Mouse (Mus musculus): Measurements from ENCODE around the gene Sorcs1. TPM values are rescaled to one million over a fixed set of nuclear protein-coding genes. Genes with fewer than 3 reads are reported as not detected.
A peak's percentile ranks its signal among the peaks of the same experiment; 100 is the strongest.

Sorcs1 gene
- polyA plus RNA-seq (2011; ENCODE audit: insufficient read depth, insufficient read length, low read depth, missing spikeins): not detected in 2 replicates

GRCm38 (mm10) chr19:50677903-50678896, at the start of gene Sorcs1:
TSS of gene Sorcs1 (minus strand) at chr19:50678646.
- H3K9ac ChIP-seq (ENCODE audit: low read depth, poor library complexity, severe bottlenecking): peak within 1 kb of the TSS; percentile 37
- H3K27ac ChIP-seq (ENCODE audit: insufficient read depth, low read length): no peak within 1 kb of the TSS
- H3K4me1 ChIP-seq (ENCODE audit: control insufficient read depth, insufficient read depth, low read length): no peaks in the 10 kb centered on the region
- H3K9me3 ChIP-seq (replicated peaks; ENCODE audit: control insufficient read depth, insufficient read depth, low read length, poor library complexity, severe bottlenecking): no peaks in the 10 kb centered on the region
- no peaks in the 10 kb centered on the region for H3K36me3 ChIP-seq (ENCODE audit: control insufficient read depth, insufficient read depth, low read length, poor library complexity, severe bottlenecking)
- TF ChIP-seq EP300 (IDR thresholded peaks at IDR 0.05; ENCODE audit: insufficient read depth, low read depth, low read length) (no peak), POLR2A (IDR thresholded peaks at IDR 0.05; ENCODE audit: insufficient read depth, low read length) (no peak), CTCF (IDR thresholded peaks at IDR 0.05; ENCODE audit: low read depth, low read length) (no peak)
- H3K4me3 ChIP-seq (ENCODE audit: low read depth, low read length): peak within 1 kb of the TSS; percentile 70
- peaks cover 13% of the 10 kb centered on the region for H3K27me3 ChIP-seq (ENCODE audit: control insufficient read depth, insufficient read depth, low read length, poor library complexity, severe bottlenecking)

GRCm38 (mm10) chr19:50683277-50683676, 4.8 kb upstream of the Sorcs1 start:
- Histone ChIP-seq H3K4me3 (ENCODE audit: low read depth, low read length) (no peak overlapping the region), H3K36me3 (ENCODE audit: control insufficient read depth, insufficient read depth, low read length, poor library complexity, severe bottlenecking) (no peaks in the 10 kb centered on the region), H3K27me3 (ENCODE audit: control insufficient read depth, insufficient read depth, low read length, poor library complexity, severe bottlenecking) (peaks cover 5% of the 10 kb centered on the region), H3K4me1 (ENCODE audit: control insufficient read depth, insufficient read depth, low read length) (no peaks in the 10 kb centered on the region), H3K9me3 (replicated peaks; ENCODE audit: control insufficient read depth, insufficient read depth, low read length, poor library complexity, severe bottlenecking) (no peaks in the 10 kb centered on the region), H3K9ac (ENCODE audit: low read depth, poor library complexity, severe bottlenecking) (no peak overlapping the region), H3K27ac (ENCODE audit: insufficient read depth, low read length) (no peak overlapping the region)
- TF ChIP-seq POLR2A (IDR thresholded peaks at IDR 0.05; ENCODE audit: insufficient read depth, low read length) (no peak), EP300 (IDR thresholded peaks at IDR 0.05; ENCODE audit: insufficient read depth, low read depth, low read length) (no peak), CTCF (IDR thresholded peaks at IDR 0.05; ENCODE audit: low read depth, low read length) (no peak)

- Histone ChIP-seq H3K9ac (ENCODE audit: low read depth, poor library complexity, severe bottlenecking) (peak overlapping the region; percentile 37), H3K27ac (ENCODE audit: insufficient read depth, low read length) (no peak overlapping the region), H3K4me1 (ENCODE audit: control insufficient read depth, insufficient read depth, low read length) (no peaks in the 10 kb centered on the region), H3K9me3 (replicated peaks; ENCODE audit: control insufficient read depth, insufficient read depth, low read length, poor library complexity, severe bottlenecking) (no peaks in the 10 kb centered on the region), H3K27me3 (ENCODE audit: control insufficient read depth, insufficient read depth, low read length, poor library complexity, severe bottlenecking) (peaks cover 13% of the 10 kb centered on the region), H3K4me3 (ENCODE audit: low read depth, low read length) (peak overlapping the region; percentile 70), H3K36me3 (ENCODE audit: control insufficient read depth, insufficient read depth, low read length, poor library complexity, severe bottlenecking) (no peaks in the 10 kb centered on the region)
- TF ChIP-seq CTCF (IDR thresholded peaks at IDR 0.05; ENCODE audit: low read depth, low read length) (no peak), POLR2A (IDR thresholded peaks at IDR 0.05; ENCODE audit: insufficient read depth, low read length) (no peak), EP300 (IDR thresholded peaks at IDR 0.05; ENCODE audit: insufficient read depth, low read depth, low read length) (no peak)
These were observed 500 bp upstream of the Sorcs1 start for GRCm38 (mm10) chr19:50678946-50679345.

- no peak overlapping the region for H3K27ac ChIP-seq (ENCODE audit: insufficient read depth, low read length)
- no peak for TF ChIP-seq POLR2A (IDR thresholded peaks at IDR 0.05; ENCODE audit: insufficient read depth, low read length)
- no peak for TF ChIP-seq CTCF (IDR thresholded peaks at IDR 0.05; ENCODE audit: low read depth, low read length)
- no peak for TF ChIP-seq EP300 (IDR thresholded peaks at IDR 0.05; ENCODE audit: insufficient read depth, low read depth, low read length)
- H3K4me3 ChIP-seq (ENCODE audit: low read depth, low read length): no peak overlapping the region
- no peaks in the 10 kb centered on the region for H3K4me1 ChIP-seq (ENCODE audit: control insufficient read depth, insufficient read depth, low read length)
- peaks cover 13% of the 10 kb centered on the region for H3K27me3 ChIP-seq (ENCODE audit: control insufficient read depth, insufficient read depth, low read length, poor library complexity, severe bottlenecking)
- no peak overlapping the region for H3K9ac ChIP-seq (ENCODE audit: low read depth, poor library complexity, severe bottlenecking)
- H3K36me3 ChIP-seq (ENCODE audit: control insufficient read depth, insufficient read depth, low read length, poor library complexity, severe bottlenecking): no peaks in the 10 kb centered on the region
- H3K9me3 ChIP-seq (replicated peaks; ENCODE audit: control insufficient read depth, insufficient read depth, low read length, poor library complexity, severe bottlenecking): no peaks in the 10 kb centered on the region
These were observed 1.6 kb downstream of the Sorcs1 start for GRCm38 (mm10) chr19:50676578-50677524.

- H3K36me3 ChIP-seq (ENCODE audit: control insufficient read depth, insufficient read depth, low read length, poor library complexity, severe bottlenecking): no peaks in the 10 kb centered on the region
- no peaks in the 10 kb centered on the region for H3K4me1 ChIP-seq (ENCODE audit: control insufficient read depth, insufficient read depth, low read length)
- no peak overlapping the region for H3K27ac ChIP-seq (ENCODE audit: insufficient read depth, low read length)
- H3K9me3 ChIP-seq (replicated peaks; ENCODE audit: control insufficient read depth, insufficient read depth, low read length, poor library complexity, severe bottlenecking): no peaks in the 10 kb centered on the region
- no peak overlapping the region for H3K9ac ChIP-seq (ENCODE audit: low read depth, poor library complexity, severe bottlenecking)
- peaks cover 13% of the 10 kb centered on the region for H3K27me3 ChIP-seq (ENCODE audit: control insufficient read depth, insufficient read depth, low read length, poor library complexity, severe bottlenecking)
- no peak for TF ChIP-seq CTCF (IDR thresholded peaks at IDR 0.05; ENCODE audit: low read depth, low read length)
- TF ChIP-seq EP300 (IDR thresholded peaks at IDR 0.05; ENCODE audit: insufficient read depth, low read depth, low read length): no peak
- no peak for TF ChIP-seq POLR2A (IDR thresholded peaks at IDR 0.05; ENCODE audit: insufficient read depth, low read length)
- H3K4me3 ChIP-seq (ENCODE audit: low read depth, low read length): no peak overlapping the region
These were observed 3.5 kb downstream of the Sorcs1 start for GRCm38 (mm10) chr19:50674921-50675320.
